Mouse (Mus musculus) embryonic facial prominence, embryonic 15.5 days (tissue): Measurements from ENCODE around the gene Impdh2. TPM values are rescaled to one million over a fixed set of nuclear protein-coding genes. Genes with fewer than 3 reads are reported as not detected.

Experiments used
- ATAC-seq: fragments of 200-750 bp; cut with Nextera tagmentation; 2 replicates; pipeline ENCODE4 v1.8.0; 2017; ENCODE audit warnings: low read depth, moderate TSS enrichment; ENCODE audit not compliant: insufficient number of reproducible peaks, low FRiP score, low TSS enrichment
- H3K27ac ChIP-seq: fragments of 300-500 bp; sonication (generic); replicated peaks from 2 replicates; pipeline ENCODE4 v1.5.1; 2015; ENCODE audit warnings: mild to moderate bottlenecking, inconsistent platforms
- H3K27me3 ChIP-seq: fragments of 300-500 bp; sonication (generic); 2 replicates; pipeline ENCODE4 v1.6.1; 2015; ENCODE audit warnings: inconsistent platforms
- H3K36me3 ChIP-seq: fragments of 300-500 bp; sonication (generic); 2 replicates; pipeline ENCODE4 v1.6.1; 2015; ENCODE audit warnings: mild to moderate bottlenecking, inconsistent platforms
- H3K4me1 ChIP-seq: fragments of 300-500 bp; sonication (generic); 2 replicates; pipeline ENCODE4 v1.6.1; 2015; ENCODE audit warnings: inconsistent platforms
- H3K4me2 ChIP-seq: fragments of 300-500 bp; sonication (generic); replicated peaks from 2 replicates; pipeline ENCODE4 v1.6.1; 2015; ENCODE audit warnings: mild to moderate bottlenecking, inconsistent platforms
- H3K4me3 ChIP-seq: fragments of 300-500 bp; sonication (generic); replicated peaks from 2 replicates; pipeline ENCODE4 v1.5.1; 2015; ENCODE audit warnings: mild to moderate bottlenecking, inconsistent platforms
- H3K9ac ChIP-seq: fragments of 300-500 bp; sonication (generic); 2 replicates; pipeline ENCODE4 v1.6.1; 2015; ENCODE audit warnings: inconsistent platforms
- H3K9me3 ChIP-seq: fragments of 300-500 bp; sonication (generic); replicated peaks from 2 replicates; pipeline ENCODE4 v1.6.1; 2016; ENCODE audit warnings: inconsistent platforms
- WGBS: fragments of 180-500 bp; shearing (Covaris S2); methylation state at CpG from one replicate; pipeline ENCODE4 v1.1.7; 2015; 5-methylcytosine and 5-hydroxymethylcytosine counted together
- polyA plus RNA-seq: library from polyadenylated mRNA; unstranded; fragments of >200 nt; fragmentation: Nextera tagmentation; extraction: Ambion mirVana; gene quantifications from 2 replicates; pipeline ENCODE4 v1.2.1, GENCODE M21; 2015

Impdh2 gene
- polyA plus RNA-seq, 1 experiment from 2014 or later = 172 TPM

GRCm38 (mm10) chr9:108571401-108571973, 11.4 kb downstream of the Impdh2 start:
- Histone ChIP-seq H3K4me2 (no peak overlapping the region), H3K9me3 (no peaks in the 10 kb centered on the region), H3K36me3 (peaks cover 53% of the 10 kb centered on the region), H3K4me1 (peaks cover 48% of the 10 kb centered on the region), H3K9ac (no peak overlapping the region), H3K27ac (no peak overlapping the region), H3K27me3 (no peaks in the 10 kb centered on the region), H3K4me3 (no peak overlapping the region)
- ATAC-seq = no peak
- WGBS = 93% methylated on average over 16 of the region's 16 CpGs

GRCm38 (mm10) chr9:108572321-108572720, 12.2 kb downstream of the Impdh2 start:
- Histone ChIP-seq H3K27ac (no peak overlapping the region), H3K4me2 (no peak overlapping the region), H3K9ac (no peak overlapping the region), H3K4me3 (no peak overlapping the region), H3K9me3 (no peaks in the 10 kb centered on the region), H3K4me1 (peaks cover 57% of the 10 kb centered on the region), H3K36me3 (peaks cover 53% of the 10 kb centered on the region), H3K27me3 (no peaks in the 10 kb centered on the region)
- no peak for ATAC-seq
- WGBS = 81% methylated on average over 10 of the region's 10 CpGs

GRCm38 (mm10) chr9:108573774-108574690, 13.9 kb downstream of the Impdh2 start:
- no peak for ATAC-seq
- H3K27ac ChIP-seq = no peak overlapping the region
- no peak overlapping the region for H3K4me3 ChIP-seq
- H3K4me2 ChIP-seq = no peak overlapping the region
- no peak overlapping the region for H3K9ac ChIP-seq
- 53% methylated on average over 26 of the region's 26 CpGs for WGBS
- H3K36me3 ChIP-seq = peaks cover 53% of the 10 kb centered on the region
- H3K4me1 ChIP-seq = peaks cover 52% of the 10 kb centered on the region
- H3K27me3 ChIP-seq = no peaks in the 10 kb centered on the region
- no peaks in the 10 kb centered on the region for H3K9me3 ChIP-seq

- Histone ChIP-seq H3K4me2 (no peak overlapping the region), H3K36me3 (peaks cover 53% of the 10 kb centered on the region), H3K9ac (no peak overlapping the region), H3K4me3 (no peak overlapping the region), H3K27ac (no peak overlapping the region), H3K9me3 (no peaks in the 10 kb centered on the region), H3K4me1 (peaks cover 53% of the 10 kb centered on the region), H3K27me3 (no peaks in the 10 kb centered on the region)
- 81% methylated on average over 12 of the region's 12 CpGs for WGBS
- ATAC-seq = no peak
Observed at GRCm38 (mm10) chr9:108574921-108575320, 14.8 kb downstream of the Impdh2 start.

GRCm38 (mm10) chr9:108575321-108576297, 15.5 kb downstream of the Impdh2 start:
- peaks cover 53% of the 10 kb centered on the region for H3K36me3 ChIP-seq
- no peak overlapping the region for H3K27ac ChIP-seq
- peaks cover 47% of the 10 kb centered on the region for H3K4me1 ChIP-seq
- no peak overlapping the region for H3K4me2 ChIP-seq
- ATAC-seq = no peak
- H3K9ac ChIP-seq = no peak overlapping the region
- WGBS = 87% methylated on average over 37 of the region's 37 CpGs
- no peak overlapping the region for H3K4me3 ChIP-seq
- H3K9me3 ChIP-seq = no peaks in the 10 kb centered on the region
- H3K27me3 ChIP-seq = no peaks in the 10 kb centered on the region

- peak overlapping the region; percentile 80 for H3K4me2 ChIP-seq
- H3K36me3 ChIP-seq = peaks cover 42% of the 10 kb centered on the region
- 0 out of 2 replicates have a peak overlapping the region, but pooled peaks have one; percentile 94 for H3K27ac ChIP-seq
- H3K4me3 ChIP-seq = peak overlapping the region; percentile 75
- H3K27me3 ChIP-seq = no peaks in the 10 kb centered on the region
- H3K9ac ChIP-seq = no peak overlapping the region
- WGBS = 37% methylated on average over 6 of the region's 6 CpGs
- ATAC-seq = no peak
- no peaks in the 10 kb centered on the region for H3K9me3 ChIP-seq
- H3K4me1 ChIP-seq = peaks cover 44% of the 10 kb centered on the region
Observed at GRCm38 (mm10) chr9:108577025-108577424, 16.9 kb downstream of the Impdh2 start.

GRCm38 (mm10) chr9:108577934-108578544, 18.0 kb downstream of the Impdh2 start:
- 1% methylated on average over 24 of the region's 24 CpGs for WGBS

GRCm38 (mm10) chr9:108578545-108579343, 18.7 kb downstream of the Impdh2 start, which contains the start of gene Wdr6:
TSS of gene Wdr6 (minus strand) at chr9:108578739.
- no peaks in the 10 kb centered on the region for H3K9me3 ChIP-seq
- H3K9ac ChIP-seq = peak within 1 kb of the TSS; percentile 72
- H3K36me3 ChIP-seq = peaks cover 25% of the 10 kb centered on the region
- H3K4me3 ChIP-seq = peak within 1 kb of the TSS; percentile 75
- H3K27me3 ChIP-seq = no peaks in the 10 kb centered on the region
- WGBS = 6% methylated on average over 51 of the region's 51 CpGs
- peak within 1 kb of the TSS; percentile 94 for H3K27ac ChIP-seq
- H3K4me2 ChIP-seq = peak within 1 kb of the TSS; percentile 80
- peak; percentile 97 for ATAC-seq
- peaks cover 43% of the 10 kb centered on the region for H3K4me1 ChIP-seq

More at GRCm38 (mm10) chr9:108577934-108578544, 18.0 kb downstream of the Impdh2 start:
- peak overlapping the region; percentile 75 for H3K4me3 ChIP-seq
- H3K4me1 ChIP-seq = peaks cover 44% of the 10 kb centered on the region
- no peaks in the 10 kb centered on the region for H3K9me3 ChIP-seq
- H3K27ac ChIP-seq = peak overlapping the region; percentile 94
- no peaks in the 10 kb centered on the region for H3K27me3 ChIP-seq
- peak; percentile 9; the same call in 1 of the 2 replicates for ATAC-seq
- H3K4me2 ChIP-seq = peak overlapping the region; percentile 80
- peaks cover 32% of the 10 kb centered on the region for H3K36me3 ChIP-seq
- H3K9ac ChIP-seq = peak overlapping the region; percentile 72

- Histone ChIP-seq H3K4me3 (peak overlapping the region; percentile 75), H3K9me3 (no peaks in the 10 kb centered on the region), H3K27ac (peak overlapping the region; percentile 94), H3K36me3 (peaks cover 19% of the 10 kb centered on the region), H3K4me2 (peak overlapping the region; percentile 80), H3K4me1 (peaks cover 37% of the 10 kb centered on the region), H3K9ac (peak overlapping the region; percentile 41), H3K27me3 (no peaks in the 10 kb centered on the region)
- no peak for ATAC-seq
- 68% methylated on average over 5 of the region's 5 CpGs for WGBS
Observed at GRCm38 (mm10) chr9:108579344-108579690, 19.2 kb downstream of the Impdh2 start.
